Mouse (Mus musculus) inflammation-experienced regulatory T-cells, adult 6 months (primary cell): ENCODE results near the gene Ak2. TPM values are rescaled to one million over a fixed set of nuclear protein-coding genes. Genes with fewer than 3 reads are reported as not detected.

ENCODE experiments used
- ATAC-seq: one replicate; pipeline ENCODE4 v1.8.0; 2017
- polyA plus RNA-seq, 3 experiments: library from polyadenylated mRNA; unstranded; fragments of 100-300 nt; shearing (Covaris generic); gene quantifications; one replicate each; pipeline ENCODE4 v1.2.1; 2017

Gene Ak2
- polyA plus RNA-seq, 3 experiments from 2014 or later, result 70.4 to 117 (median 80.5) TPM

DNA sequence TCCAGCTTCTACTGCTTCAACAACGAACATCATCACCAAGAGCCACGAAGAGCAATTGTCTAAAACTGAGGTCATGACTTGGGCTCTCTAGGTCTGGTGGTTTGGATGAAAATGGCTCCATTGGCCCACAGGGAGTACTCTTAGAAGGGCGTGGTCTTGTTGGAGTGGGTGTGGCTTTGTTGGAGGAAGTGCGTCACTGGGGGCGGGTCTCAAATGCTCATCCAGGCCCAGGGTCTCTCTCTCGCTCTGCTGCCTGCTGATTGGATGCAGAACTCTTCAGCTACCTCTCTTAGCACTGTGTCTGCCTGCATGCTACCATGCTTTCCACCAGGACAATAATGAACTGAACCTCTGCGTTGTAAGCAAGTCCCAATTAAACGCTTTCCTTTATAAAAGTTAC, 17.1 kb upstream of the Ak2 start:
- no peak for ATAC-seq

DNA sequence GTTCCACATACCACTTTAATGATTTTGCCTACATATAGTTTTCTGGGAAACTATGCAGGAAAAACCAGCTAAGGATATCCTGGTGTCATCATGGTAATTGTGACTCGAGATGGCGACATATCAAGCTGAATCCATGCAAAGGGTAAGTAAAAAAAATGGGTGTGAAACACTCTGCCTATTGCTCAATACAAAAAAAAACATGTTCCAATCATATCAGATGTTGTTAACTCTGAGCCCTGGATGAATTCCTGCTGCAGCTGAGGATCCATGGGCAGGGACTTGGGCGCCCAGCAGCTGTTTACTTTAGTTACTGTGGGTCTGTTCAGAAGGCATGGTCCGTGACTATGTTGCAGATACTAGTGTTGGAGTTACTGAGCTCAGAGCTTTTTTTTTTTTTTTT, 15.2 kb upstream of the Ak2 start:
- ATAC-seq, result no peak

DNA sequence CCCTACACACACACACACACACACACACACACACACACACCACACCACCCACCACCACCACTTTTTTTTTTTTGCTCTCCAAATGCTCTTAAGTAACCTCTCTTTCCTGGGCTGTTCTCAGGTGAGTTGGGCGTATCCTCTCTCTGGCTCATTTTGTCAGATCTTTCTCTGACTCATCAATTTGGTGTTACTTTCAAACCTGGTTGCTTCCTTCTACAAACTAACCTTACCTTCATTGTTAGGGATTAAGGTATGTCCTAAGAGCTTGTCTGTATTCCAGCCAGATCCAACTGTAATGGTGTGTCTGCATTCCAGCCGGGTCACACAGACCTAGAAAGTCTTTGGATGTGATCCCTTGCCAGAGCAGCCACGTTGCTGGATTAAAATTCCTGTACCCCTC, 14.5 kb upstream of the Ak2 start:
- no peak for ATAC-seq

DNA sequence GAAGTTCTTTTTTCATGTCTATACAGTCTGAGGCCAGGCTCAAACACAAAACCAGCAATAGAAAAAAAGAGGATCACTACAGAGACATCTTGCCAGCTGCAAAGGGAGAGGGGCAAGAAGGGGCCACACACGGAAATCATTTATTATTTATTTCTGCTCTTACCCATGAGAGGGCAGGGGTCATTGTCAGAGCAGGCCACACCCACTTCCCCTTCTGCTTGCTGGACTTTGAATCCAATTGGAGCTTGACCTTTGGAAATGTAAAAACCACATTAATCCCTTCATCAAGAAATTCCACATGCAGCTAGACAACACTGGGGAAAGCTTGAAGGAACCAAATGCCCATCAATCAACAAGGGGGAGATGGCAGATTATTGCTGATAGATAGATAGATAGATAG, 13.1 kb upstream of the Ak2 start:
- ATAC-seq, result no peak

DNA sequence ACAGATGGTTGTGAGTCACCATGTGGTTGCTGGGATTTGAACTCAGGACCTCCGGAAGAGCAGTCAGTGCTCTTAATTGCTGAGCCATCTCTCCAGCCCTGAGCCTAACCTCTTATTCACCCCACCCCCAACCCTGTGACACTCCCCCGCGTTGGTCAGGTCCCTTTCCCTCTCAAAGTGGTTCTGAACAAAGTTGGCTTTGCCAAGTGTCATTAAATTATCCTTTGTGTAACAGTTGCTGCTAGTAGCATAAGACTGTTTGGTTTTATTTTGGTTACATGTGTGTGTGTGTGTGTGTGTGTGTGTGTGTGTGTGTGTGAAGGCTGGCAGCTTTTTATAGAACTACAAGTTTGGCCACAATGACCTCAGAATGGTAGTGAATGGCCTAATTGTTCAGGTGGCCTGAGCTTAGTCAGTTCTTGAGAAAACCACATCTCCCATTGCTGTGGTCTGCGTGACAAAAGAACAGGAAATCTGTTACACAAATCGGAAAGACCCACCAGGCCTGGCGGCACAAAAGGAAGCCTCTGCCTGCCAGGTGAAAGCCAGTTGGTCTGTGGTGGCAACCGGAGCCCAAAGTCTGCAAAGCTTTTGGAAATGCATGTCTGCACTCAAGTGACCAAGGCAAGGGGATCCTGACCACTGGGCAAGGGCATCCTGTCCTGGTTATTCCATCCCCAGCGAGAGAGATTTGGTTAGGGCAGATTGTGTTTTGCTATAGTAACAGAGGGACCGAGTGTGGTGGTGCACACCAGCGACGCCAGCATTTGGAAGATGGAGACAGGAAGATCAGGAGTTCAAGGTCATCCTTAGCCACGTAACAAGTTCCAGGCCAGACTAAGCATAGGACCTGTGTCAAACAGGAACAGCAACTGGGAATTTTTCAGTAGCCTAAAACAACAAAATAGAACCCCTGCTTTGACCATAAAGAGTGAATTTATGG, 10.6 kb upstream of the Ak2 start:
- peak; percentile 88 for ATAC-seq

DNA sequence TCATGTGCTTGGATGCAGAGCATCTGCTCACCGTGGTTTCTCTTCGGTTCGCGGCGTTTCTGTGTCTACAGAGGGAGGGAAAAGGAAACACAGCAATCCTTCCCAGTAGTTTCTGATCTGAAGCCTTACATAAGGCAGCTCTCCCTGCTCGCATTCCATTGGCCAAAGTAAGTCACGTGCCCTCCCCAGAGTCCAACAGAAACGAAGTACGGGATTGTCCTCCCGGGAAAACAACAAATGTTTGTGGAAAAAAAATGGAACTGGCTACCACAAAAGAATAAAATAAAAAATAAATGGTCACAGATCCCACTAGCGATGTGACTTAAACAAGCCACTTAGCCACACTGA, 10.0 kb upstream of the Ak2 start:
- ATAC-seq, result no peak

DNA sequence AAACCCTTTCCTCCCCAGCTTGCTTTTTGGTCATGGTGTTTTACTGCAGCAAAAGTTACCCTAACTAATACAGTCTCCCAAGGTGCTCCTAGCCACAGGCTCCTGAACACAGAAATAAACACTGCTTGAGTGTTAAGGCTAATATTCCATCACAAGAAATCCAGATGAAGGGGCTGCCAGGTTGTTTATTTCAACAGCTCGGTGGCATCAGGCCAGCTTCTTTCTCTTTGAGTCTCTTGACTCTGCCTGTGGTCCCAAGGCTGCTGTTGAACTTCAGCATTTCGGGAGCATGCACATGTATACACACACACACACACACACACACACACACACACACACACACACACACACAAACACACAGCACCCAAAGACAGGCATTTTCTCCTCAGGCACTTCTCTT, 8.6 kb upstream of the Ak2 start:
- ATAC-seq, result no peak

DNA sequence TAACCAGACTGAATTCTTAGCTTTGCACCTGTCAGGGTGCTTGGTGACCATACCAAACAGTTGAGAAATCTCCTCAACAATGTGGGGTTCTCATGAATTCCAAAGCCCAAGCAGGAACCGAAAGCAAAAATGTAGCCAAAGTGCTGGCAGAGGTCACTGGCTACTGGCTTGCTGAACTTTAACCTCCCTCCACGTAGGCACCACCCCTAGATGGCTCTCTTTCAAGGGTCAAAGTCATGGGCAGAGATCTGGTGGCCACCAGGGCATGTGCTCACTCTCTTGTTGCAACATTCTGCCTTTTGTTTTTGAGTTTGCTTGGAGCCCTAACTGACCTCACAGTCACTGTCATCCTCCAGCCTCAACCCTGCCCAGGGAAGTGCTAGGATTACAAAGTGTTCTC, 8.1 kb upstream of the Ak2 start:
- ATAC-seq, result no peak

DNA sequence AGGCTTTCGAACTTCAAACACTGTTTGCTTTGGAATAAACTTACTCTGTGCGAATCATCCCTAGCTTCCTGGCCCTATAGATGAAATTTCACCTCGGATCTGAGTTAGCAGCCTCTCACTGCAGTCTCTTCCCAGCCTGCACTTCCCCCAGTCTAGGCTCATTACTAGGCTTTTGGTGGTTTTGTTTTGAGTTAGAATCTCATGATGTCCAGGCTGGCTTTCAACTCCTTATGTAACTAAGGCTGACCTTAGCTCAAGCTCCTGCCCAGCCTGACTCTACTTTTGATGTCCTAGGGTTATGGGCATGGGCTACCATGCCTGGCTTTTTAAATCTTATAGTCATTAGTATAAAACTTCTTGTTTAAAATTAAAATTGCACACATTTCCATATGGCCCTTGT, 7.2 kb upstream of the Ak2 start:
- no peak for ATAC-seq

DNA sequence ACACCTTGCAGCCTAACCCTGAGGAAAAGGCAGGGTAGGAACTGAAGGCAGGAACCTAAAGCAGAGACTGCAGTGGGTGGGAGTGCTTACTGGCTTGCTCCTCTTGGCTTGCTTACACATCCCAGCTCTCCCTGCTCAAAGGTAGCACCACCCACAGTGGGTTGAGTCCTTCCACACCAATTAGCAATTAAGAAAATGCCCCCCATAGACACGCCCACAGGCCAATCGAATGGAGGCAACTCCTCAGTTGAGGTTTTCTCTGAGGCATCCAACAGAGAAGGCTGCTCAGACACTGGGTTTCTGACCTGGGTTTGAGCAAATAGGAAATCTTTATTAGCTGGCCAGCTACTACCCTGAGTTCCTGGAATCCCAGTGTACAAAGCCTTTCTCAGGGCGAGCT, 2.8 kb upstream of the Ak2 start:
- no peak for ATAC-seq

DNA sequence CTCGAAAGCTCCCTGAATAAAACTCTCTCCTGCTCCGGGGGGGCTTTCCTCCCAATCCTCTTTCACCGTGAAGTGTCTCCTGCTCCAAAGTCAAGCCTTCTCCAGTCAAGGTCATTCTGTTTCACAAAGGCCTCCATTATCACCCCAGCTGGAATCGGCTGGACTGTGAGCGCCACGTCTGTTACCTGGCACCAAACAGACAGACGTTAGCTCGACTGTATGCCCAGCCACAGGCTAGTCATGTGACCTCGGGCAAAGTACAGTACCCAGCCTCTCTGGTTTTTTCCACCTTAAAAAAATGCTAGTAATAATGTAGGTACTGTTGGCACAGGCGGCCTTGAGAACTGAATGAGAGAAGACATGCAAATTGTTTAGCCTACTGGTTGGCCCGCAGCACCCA, 2.1 kb upstream of the Ak2 start:
- ATAC-seq, result no peak

DNA sequence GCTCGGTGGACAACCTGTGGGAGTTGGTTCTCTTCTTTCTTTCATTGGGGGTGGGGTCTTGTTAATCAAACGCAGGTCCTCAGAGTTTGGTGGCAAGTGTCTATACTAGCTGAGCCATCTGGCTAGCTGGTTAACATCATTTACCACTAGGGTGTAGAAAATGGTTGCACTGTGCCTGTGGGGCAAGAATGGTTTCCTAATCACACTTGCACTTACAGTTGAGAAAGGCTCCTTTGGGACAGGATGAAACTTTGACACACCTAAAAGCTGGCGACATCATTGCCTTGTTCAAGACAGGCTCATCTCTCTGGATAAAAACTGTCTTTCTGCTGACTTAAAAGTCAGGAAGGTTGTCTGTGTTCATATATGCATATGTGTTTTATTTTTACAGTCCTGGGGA, 418 bp downstream of the Ak2 start:
- ATAC-seq, result no peak

DNA sequence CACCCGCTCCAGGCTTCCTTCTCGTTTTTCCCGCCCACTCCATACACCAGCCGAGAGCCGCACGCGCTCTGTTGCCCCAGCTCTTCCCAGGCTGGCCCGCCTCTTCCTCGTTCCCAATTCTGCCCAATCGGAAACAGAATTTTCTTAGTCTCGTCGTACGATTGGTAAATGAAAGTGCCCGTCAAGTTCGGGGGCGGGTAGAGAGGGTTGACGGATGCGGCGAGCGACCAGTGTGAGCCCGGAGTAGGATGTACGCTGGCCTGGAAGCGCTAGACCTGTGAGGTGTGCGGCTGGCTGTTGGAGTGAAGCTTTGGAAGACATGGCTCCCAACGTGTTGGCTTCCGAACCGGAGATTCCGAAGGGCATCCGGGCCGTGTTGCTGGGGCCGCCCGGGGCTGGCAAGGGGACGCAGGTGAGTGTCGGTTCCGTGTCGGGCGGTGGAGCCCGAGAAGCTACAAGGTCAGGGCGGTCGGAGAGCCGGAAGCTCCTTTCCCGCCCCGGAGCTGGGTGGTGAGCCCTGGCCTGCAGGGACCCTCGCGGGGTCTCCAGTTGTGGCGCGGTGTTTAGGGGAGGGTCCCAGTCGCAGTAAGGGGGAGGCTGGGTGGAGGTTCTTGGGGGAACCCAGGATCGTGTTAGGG, 1.4 kb downstream of the Ak2 start:
- peak; percentile 99 for ATAC-seq

DNA sequence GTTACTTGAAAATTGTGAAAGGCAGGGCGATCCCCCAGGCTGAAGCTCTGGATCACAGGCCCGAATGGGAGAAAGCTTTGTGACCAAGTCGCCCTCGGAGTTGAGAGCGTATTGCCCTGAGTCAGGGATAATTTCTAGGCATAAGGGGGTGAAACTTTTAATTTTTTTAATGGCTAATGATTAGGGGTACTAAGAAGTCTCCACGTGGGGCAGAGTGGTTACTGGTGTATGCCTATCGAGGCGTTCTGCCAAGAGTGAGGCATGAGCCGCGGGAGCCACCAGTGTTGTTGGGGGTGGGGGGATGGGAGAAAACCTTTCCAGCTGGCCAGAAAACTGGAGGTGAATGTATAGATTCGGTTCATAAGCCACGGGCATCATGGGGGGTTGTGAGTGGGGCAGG, 1.9 kb downstream of the Ak2 start:
- no peak for ATAC-seq

DNA sequence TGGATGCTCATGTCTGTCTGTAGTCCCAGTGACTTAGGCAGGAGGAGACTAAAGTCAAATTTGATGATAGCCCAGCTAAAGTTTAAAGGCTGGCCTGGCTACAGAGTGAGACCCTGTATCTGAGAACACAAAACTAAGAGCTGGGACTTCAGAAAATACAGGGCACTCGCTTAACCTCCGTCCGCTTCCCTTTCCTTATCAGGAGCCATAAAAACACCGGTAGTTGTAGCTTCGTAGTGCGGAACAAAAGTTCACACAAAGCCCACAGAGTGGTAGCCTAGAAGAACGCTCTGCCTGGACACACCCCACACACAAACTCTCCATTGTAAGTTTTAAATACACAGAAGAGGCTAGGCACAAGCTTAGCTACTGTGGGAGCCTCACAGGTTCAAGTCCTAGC, 3.5 kb downstream of the Ak2 start:
- ATAC-seq, result no peak

DNA sequence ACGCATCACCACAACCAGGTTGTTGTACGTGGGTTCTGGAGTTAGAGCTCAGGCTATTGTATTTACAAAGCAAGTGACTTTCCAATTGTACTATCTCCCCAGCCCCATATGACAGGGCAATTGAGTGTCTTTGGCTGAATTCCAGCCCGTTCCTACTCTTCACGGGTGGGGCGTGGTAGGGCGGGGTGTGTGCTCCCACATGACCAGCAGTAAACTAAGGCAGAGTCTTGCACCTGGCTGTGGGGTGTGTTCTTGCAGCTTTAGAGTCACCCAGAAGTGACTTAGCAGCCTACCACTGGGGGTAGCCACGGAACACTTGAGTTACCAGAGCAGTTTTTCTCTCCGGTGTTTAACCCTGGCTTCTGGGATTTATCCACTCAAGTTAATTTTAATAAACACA, 5.5 kb downstream of the Ak2 start:
- ATAC-seq, result no peak

DNA sequence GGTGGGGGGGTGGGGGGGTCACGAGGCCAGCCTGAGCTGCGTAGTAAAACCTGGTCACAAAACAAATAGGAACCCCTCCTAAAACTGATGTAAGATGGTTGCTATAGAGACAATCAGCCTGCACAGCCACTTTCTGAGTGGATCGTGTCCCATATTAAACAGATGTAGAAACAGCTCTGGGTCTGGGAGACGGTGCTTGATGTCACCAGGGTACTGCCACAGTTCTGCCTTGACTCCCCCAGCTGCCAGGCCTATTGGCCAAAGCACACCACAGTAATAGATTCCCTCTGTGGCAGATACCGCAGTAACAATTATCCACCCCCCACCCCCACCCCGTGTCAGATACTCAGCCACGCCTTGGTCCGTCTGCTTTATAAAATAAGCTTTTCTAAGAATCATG, 6.6 kb downstream of the Ak2 start:
- ATAC-seq, result no peak

DNA sequence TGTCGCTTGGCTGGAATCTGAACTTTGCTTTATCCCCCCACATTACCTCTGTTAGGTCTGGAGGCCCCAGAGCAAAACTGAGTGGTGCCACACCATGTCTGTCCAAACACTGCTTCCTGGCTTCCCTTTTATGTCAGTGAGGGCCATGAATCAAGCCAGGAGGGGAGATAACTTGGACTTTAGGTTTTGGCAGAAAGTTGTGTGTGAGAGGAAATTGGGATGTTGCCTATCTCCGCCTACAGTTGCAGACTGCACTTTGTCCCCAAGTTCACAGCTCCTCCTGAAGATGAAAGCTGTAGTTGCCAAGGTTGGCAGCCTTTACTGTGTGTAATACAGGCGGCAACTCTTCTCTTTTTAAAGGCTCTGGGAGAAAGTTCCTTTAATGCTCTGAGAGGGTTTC, 9.0 kb downstream of the Ak2 start:
- no peak for ATAC-seq

DNA sequence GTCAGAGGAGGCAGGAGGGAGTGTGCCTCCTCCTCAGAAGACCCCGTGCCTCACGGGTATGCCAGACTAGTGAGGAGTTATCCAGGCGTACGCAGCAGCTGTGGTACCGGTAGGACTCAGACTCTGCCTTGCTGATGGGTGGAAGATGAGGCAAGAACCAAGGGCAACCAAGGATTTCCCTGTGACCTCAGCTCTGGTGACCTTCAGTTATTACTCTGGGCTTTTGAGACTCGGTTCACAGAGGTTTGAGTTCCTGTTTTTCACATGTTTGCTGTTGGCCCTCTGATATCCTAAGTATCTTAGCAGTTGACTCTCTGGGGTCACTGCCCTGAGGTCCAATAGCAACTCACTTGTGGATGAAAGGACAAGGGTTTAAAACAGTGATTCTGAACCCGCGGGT, 12.0 kb downstream of the Ak2 start:
- no peak for ATAC-seq

DNA sequence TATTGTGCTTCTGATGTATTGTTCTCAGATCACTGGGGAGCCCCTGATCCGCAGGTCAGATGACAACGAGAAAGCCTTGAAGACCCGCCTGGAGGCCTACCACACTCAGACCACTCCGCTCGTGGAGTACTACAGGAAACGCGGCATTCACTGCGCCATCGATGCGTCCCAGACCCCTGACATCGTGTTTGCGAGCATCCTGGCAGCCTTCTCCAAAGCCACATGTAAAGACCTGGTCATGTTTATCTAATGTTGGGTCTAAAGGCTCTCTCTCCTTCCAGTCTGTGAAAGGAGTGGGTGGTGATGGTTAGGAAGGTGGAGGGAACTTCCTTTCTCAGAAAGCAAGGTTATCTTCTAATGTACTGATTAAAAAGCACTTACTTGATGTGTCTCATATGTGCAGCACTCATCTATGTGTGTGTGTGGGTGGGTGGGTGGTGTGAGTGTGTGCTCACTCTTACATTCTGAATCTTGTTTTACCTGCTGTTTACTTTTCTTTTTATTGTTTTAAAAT, 16.3 kb downstream of the Ak2 start:
- ATAC-seq, result peak; percentile 54

DNA sequence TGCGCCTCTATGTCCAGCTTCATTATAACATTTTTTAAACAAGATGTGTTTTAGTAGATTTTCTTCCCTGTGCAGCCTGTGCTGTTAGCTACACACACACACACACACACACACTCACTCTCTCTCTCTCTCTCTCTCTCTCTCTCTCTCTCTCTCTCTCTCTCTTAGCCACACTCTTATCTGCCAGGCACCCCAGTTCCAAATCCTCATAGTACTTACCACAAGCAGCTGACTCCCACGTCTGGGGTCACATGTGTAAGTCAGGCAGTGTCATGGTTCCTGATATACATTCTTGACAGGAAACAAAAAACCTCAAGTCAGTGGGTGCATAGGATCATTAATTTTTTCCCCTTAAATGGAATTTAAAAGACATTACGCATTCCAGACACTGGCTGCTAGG, 16.9 kb downstream of the Ak2 start:
- ATAC-seq, result peak; percentile 88

DNA sequence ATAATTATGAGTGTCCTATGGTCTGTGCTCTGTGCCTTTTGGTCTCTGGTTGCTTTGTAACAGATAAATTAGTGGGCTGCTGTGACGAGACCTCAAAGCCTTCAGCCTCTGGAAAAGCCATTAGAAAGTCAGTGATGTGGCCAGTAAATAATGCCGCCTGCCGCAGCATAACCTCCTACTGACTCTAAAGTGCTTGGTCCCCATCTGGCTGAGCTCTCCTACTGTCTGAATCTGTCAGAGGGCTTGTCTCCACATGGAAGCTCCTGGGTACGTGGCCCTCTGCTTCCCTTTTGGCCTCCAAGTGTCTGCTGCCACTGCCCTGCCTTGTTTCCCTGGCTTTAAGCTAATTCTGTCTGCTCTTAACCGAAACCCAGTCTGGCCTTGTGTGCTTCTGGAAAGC, 17.8 kb downstream of the Ak2 start:
- ATAC-seq, result no peak

DNA sequence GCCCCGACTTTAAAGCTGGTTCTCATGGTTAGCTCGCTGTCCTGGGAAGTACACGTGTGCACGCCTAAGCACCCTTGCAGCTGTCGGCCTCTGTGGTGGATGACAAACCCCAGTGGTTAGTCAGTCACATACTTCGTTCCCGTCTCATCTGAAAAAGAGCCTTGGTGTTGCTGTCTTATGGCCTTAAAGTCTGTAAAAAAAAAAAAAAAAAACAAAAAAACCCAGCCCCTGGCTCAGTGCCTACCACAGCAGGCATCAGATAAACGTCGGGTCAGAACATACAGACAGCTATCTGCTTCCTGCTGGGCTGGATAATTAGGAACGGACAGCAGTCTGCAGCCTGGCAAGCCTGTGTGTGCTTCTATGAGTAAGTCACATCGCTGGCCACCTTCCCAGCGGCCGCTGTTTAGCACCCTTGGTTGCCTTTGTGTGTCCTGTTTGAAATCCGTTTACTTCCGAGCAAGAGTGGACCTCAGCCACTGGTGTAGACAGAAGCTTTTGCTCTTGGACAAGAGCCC, 19.9 kb downstream of the Ak2 start:
- ATAC-seq, result no peak
